Mouse (Mus musculus) layer of hippocampus, adult 18-20 months (tissue): Measurements from ENCODE around the gene Neurog1. TPM values are rescaled to one million over a fixed set of nuclear protein-coding genes. Genes with fewer than 3 reads are reported as not detected.

ENCODE experiments used
- DNase-seq, 2 experiments: peaks; one replicate each; pipeline ENCODE4 v3.0.0; 2022; ENCODE audit warnings: low spot score in 2 of 2
- long read RNA-seq: library from polyadenylated mRNA; stranded (forward); transcript quantifications from one replicate; pipeline ENCODE4 v2.0.0, GENCODE M21; 2021
- total RNA-seq, 2 experiments: library from RNA; stranded (reverse); gene quantifications; 2 replicates each; pipeline ENCODE4 v1.2.3; 2021

The Neurog1 gene
- total RNA-seq, result under 1 TPM; 0.17 to 0.58 TPM
- long read RNA-seq, result 0 reads

DNA sequence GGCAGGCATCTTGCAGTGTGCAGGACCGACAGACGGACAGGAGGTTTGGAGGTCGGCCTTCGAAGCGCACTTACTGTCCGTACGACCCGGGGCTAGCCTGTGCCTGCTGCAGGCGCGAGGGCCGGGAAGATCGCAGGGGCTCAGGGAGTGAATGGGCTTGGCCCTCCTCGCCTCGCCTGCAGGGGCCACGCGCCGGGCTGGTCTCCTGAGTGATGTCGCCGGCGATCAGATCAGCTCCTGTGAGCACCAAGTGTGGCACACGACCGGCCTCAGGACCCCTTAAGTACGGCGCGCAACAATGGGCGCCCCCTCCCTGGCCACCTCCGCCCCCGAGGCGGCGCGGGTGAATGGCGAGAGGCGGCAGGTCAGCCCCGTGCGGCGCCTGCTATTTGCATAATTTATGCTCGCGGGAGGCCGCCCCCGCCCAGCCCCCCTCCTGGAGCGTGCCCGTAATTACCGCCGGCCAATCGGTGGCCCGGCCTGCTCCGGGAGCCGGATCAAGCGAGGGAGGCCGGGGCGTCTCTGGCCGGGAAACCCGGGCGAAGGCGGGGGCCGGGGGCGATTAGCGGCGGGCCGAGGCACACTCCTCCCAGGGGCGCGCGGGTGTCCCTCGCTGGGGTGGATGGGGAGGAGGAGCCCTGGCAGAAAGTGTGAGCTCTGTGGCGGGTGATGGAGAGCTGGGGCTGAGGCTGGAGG is at the start of gene Neurog1:
Gene Neurog1 (minus strand): TSS at position 240 of the 696 bp plus-strand sequence.
- DNase-seq, result peak in 1 of 2 experiments; percentile 23

DNA sequence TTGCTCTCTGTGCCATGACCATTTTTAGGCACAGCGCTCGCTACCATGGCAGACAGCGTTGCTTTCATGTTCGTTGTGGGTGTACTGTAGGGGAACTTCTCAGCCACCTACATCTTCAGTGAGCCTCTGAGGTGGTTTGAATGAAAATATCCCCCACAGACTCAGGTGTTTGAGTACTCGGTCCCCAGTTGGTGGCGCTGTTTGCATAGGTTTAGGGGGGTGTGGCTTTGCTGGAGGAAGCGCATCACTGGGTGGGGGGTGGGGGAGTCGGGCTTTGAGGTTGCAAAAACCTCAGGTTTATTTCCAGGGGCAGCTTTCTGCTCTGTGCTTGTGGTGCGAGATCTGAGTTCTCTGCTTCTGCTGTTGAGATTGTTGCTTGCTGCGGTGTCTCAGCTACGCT is 47.4 kb upstream of the Neurog1 start:
- DNase-seq, result no peak

DNA sequence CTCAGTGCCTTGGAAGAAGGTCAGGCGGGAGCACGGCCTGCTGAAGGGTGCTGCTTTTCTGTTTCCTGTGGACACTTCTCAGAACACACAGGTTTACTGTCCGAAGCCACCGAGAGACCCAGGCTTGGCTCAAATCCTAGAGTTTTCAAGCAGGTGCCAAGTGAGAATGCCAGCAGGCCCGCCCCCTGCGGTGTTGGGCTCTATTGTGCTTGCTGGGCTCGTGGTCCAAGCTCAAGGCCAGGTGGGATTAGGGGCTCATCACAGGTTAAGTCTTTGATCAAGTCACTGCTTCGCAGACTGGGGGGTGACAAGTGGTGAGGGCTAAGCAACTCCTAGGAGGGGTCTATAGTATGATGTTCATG is 44.7 kb upstream of the Neurog1 start:
- no peak for DNase-seq

DNA sequence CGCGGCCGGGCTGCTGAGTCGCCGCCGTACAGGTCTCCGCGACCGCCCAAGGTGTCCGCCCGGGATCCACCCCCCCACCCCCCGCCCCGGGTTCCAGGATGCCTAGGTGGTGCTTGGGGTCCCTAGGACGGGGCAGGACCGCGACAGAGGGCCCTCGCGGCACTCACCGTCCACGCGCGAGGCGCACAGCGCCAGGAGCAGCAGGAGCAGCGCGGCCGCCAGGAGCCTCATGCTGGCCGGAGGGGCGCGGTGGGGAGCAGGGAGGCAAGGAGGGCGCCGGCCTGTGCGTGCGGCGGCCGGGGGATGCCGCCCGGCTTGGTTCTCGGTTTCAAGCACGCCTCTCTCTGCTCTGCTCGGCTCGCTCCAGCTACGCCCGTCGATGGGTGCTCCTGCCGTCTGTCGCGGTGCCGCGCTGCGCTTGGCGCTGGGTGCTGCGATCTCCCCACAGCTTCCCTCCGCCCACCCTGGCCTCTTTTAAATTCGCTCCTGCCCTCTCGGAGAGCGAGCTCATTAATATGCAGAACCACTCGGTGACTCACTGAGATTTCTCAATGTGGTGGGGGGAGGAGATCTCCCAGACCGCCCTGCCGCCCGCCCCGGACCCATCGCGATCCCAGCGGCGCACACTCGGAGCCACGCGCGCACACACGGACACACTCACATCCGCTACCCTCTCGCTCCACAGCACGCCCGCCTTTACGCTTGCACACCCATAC is 44.1 kb upstream of the Neurog1 start, which contains the start of gene Cxcl14:
Gene Cxcl14 (minus strand): TSS at position 609 of the 716 bp plus-strand sequence.
- DNase-seq, result peak; percentile 39 to 65

DNA sequence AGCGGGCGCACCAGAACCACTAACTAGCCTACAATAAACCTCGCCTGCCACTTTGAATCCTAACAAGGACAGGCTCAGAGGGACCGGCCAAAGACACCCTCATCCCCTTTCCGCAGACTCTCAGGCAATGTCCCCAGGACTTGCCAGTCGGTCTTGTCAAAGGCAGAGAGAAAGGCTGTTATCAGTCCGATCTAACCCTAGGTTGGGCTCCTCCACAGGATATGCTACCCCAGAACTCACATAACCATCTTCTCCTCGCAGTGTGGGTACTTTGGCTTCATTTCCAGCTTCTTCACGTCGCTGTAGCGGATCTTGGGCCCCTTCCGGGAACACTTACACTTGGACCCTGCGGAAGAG is 43.6 kb upstream of the Neurog1 start:
- DNase-seq, result no peak

DNA sequence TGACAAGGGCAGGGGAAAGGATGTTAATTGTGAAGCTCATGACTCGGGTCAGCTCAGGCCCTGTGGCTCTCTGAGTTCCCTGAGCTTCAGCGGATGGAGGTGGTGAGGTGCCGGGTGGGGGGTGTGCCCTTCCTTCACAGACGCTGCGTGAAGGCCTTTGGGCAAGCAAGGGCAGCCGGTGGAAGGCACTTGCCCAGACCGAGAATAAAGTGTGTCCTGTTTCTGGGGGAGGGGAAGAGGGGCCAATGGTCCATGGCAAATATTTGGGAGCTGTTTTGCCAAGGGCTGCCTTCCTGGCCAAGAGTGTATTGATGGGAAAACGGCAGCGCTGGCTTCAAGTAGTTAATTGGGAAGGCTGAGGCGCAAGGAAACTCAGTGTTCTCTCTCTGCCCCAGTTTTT is 42.9 kb upstream of the Neurog1 start:
- DNase-seq, result peak; percentile 19 to 53

DNA sequence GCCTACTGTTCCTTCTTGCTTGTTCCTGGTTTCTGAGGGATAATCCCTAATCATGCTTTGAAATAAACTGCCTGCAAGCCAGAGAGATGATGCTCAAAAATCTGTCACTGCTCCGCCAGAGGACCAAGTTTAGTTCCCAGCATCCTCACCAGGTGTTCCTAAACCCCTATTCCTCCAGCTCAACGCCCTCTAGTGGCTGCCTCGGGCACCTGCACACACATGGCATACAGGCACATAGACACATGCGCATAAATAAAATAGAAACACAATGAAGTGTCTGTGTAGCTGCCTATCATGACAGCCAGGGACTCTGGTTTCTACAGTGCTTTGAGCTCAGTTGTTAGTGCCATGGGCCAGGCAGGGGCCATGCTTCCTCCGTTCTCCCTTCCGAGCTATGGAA is 38.0 kb upstream of the Neurog1 start:
- DNase-seq, result no peak

DNA sequence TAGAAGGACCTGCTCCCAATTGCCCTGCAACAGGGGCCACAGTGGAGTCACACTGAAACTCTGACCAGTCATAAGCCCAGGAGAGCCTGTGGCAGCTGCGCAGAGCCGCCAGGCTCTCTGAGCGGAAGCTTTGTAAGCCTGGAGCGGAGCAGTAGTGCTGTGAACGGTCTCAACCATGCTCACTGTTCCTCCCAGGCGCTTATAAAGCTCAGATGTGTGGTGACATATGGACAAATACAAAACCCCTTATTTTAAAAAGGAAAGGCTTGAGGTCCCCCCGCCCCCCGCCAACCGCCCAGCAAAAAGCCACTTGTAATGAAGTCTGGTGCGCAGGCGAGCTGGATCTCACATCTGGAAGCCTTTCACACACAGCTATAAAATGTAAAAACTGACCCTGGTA is 37.3 kb upstream of the Neurog1 start:
- no peak for DNase-seq

DNA sequence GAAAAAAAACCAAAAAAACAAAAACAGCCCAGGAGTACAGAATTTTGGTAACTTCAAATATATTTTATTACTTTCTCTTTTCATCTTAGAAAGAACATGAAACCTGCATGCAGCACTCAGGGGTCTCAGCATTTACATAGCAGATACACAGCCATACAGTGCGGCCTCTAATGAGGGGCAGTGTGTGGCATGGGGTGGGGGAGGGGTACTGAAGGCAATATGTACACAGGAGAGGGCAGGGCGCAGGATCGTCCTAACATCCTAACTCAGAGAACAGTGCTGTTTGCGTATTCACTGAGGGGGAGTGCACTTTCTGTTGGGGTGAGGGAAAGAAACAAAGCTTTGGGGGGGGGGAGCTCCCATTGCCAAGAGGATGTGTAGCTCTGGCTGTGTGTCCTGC is 36.6 kb upstream of the Neurog1 start:
- DNase-seq, result no peak

DNA sequence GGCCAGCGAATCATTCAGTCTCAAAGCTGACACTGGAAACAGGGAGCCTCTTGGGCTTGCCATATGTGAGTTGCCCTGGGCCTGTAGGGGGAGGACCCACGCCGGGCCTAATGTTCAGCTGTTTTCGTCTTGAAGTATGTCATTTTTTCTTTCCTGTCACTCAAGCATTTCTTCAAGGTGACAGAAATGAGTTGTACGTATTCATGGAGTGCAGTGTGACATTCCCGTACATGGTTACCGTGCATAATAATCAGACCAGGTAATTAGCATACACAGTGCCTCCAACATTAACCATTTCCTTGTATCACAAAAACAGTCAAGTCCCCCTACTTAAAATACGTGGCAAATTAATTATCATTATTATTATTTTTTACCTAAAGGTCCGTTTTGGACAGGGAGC is 35.1 kb upstream of the Neurog1 start:
- DNase-seq, result no peak

DNA sequence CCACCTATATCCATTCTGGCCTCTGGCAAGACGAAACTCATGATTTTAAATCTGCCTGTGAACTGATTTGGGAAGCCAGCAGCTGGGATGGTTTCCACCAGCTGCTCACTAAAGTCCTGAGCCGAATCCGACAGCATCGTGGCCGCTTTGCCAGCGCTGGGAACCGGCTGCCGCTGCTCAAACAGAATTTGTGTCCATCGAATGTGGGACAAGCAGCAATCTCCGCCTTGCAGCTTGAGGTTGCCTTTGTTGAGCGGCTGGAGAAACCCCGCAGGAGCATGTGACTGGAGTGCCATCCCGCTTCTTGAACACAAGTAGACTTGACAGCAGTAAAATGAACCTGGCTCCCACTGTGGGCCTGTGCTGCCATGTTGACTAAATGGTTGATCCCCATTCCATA is 31.4 kb upstream of the Neurog1 start:
- DNase-seq, result no peak

DNA sequence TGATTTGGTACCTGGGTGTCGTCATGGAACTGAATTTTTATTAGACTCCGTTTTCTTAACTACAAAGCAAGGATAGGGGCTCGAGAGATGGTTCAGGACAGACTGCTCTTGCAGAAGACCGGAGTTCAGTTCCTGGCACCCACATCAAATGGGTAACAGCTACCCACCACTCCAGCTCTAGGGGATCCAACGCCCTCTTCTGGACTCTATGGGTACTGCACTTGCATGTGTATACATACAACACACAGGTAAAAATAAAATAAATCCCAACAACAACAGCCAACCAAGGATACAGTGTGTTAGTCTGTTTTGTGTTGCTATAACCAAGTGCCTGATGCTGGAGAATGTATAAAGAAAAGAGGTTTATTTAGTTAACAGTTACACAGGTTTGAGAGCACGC is 28.4 kb upstream of the Neurog1 start:
- no peak for DNase-seq

DNA sequence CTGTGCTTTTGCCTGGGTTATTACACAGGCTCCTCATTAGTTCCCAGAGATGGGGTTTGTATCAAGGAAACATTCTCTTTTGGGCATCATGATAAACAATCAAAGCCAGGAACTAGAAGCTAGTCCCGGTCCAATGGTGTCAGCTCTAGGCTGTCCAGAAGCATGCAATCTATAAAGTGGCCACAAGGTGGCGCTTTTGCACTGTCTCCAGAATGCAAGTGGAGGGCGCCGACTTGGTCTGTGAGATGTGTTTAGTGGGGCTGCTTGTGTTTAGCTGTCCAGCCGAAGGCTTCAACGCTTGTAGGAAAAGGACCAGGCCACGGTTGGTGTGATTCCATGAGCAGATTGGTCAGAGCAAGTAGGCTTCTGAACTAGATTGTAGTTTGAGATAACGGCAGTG is 27.5 kb upstream of the Neurog1 start:
- DNase-seq, result peak; percentile 80 to 92

DNA sequence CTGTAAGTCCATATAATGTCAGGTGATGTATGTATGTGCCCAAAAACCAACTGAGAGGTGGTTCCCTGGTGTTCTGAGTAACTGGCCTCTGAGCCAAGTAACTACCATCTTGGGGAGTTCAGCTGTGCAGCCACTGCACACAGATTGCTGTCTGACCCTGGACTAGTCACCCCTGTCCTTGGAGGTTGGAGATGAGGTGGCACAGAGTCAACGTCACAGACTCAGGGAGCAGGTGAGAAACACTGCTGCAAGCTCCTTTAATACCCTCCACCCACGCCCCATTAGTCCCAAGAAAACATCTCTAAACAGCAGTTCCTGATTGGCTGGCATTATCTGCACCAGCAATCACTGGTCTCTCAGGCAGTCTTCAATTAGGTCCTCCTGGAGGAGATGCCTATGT is 23.2 kb upstream of the Neurog1 start:
- no peak for DNase-seq

DNA sequence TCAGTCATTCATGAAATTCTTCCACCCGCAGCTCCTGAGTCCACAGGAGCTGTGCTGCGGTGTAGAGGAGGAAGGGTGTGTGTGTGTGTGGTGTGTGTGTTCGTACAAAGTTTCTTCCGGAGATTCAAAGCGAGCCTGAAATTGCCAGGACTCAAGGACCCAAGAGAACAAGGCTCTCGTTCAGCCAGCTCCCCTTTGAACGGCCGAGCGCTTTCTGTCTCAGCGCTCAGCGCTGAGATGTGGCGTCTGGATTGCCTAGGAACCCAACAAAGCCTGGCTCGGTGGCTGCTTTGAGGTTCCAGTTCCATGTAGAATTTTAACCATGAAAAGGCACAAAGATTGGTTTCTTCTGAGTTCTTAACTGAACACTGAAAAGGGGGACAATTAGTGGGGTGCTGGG is 18.2 kb upstream of the Neurog1 start:
- peak in 1 of 2 experiments; percentile 34 for DNase-seq

DNA sequence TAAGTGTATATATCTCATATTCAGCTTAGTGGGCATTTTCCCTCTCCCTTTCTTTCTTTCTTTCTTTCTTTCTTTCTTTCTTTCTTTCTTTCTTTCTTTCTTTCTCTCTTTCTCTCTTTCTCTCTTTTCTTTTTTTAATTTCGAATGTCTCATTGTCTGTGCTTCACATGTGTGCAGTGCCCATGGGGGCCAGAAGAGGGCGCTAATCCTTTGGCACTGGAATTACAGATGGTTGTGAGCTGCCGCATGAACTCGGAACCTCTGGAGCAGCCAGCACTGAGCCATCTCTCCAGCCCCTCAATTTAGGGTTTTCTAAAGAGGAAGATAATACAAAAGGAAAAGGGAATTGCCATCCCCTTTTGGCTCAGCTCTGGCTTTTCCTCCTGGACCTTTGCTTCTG is 15.4 kb upstream of the Neurog1 start:
- no peak for DNase-seq

DNA sequence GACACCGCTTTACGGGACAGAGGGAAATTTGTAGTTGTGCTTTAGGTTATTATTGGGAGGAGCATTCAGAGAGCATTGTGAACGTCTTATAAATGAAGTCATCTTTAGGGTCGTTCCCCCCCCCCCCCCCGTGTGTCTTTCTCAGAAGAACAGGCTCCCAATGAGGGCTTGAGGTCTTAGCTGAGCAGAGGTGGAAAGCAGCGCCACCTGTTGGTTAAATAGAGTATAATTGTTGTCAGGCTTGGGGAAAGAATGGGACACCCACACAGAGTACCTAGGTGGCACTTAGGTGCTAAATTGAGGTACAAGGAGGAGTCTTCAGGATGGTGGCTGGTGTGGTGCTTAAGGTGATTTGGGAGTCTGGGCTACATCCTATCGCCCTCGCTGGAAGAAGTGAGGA is 14.5 kb upstream of the Neurog1 start:
- DNase-seq, result peak in 1 of 2 experiments; percentile 63

DNA sequence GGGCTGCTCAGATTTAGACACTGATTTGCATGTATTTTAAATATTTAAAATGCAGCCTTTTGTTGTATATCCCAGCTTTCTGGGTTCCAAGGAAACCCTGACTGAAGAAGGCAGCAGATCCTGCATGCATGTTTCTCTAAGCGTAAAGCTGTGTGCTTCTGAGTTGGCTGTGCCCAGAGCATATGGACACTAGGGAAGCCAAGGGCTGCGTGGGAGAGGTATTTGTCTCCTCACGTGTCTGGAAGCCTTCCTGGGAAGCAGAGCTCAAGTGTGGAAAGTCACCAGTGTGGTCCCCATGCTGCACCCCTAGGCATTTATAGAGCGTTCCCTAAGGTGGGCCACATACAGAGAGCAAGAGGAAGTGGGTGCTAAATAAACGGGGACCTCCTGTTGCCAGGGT is 13.7 kb upstream of the Neurog1 start:
- peak; percentile 28 to 64 for DNase-seq

DNA sequence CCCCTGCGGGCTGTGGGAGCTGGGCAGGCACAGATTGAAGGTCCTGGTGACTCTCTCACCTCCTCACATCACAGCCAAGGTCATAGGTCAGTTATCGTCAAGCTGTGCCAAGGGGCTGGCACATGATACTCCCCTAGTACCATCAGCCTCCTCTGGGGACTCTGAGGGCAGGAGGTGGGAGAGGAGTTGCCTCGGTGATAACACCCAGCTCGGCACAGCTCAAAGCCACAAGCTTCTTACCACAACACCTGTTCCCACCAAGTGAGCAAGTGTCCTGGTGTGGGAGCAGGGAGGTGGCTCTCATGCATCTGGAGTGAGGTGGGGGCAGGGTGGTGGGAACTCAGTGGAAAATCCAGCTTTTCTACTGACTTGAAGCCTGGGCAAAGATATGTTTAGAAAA is 10.3 kb upstream of the Neurog1 start:
- no peak for DNase-seq

DNA sequence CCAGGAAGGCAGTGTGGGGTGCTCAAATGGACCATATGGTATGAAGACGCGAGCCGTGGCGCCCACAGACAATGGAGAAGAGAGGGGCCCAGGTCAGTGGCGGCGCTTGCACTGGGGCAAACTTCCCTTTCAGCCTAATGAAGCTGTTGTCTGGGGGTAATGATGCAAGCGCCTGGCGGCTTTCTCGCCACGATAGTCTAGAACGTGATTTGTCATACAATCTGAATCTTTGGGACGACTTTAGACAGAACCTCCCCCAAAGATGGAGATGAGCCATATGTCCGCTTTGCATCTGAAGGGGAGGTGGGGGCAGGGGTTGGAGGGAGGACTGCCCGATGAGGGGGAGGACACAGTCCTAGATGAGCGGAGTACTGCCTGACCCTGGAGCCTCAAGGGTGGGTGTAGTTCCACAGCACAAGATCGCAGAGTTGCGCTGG is 8.4 kb upstream of the Neurog1 start:
- DNase-seq, result no peak

DNA sequence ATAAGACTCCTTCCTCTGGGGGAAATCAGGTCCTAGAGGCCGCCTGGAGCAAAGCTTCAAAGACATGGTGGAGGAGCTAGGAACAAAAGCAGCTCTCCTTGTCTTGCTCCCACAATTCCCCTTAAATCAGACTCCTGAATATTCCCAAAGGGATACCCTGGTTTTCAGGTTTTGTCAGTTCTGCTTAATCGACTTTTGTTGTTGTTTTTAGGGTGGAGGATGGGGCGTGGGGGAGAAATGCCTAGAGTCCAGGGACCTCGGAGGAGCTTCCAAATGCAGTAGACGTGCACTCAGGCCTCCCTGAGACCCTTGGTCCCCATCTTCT is 7.9 kb upstream of the Neurog1 start:
- DNase-seq, result no peak

DNA sequence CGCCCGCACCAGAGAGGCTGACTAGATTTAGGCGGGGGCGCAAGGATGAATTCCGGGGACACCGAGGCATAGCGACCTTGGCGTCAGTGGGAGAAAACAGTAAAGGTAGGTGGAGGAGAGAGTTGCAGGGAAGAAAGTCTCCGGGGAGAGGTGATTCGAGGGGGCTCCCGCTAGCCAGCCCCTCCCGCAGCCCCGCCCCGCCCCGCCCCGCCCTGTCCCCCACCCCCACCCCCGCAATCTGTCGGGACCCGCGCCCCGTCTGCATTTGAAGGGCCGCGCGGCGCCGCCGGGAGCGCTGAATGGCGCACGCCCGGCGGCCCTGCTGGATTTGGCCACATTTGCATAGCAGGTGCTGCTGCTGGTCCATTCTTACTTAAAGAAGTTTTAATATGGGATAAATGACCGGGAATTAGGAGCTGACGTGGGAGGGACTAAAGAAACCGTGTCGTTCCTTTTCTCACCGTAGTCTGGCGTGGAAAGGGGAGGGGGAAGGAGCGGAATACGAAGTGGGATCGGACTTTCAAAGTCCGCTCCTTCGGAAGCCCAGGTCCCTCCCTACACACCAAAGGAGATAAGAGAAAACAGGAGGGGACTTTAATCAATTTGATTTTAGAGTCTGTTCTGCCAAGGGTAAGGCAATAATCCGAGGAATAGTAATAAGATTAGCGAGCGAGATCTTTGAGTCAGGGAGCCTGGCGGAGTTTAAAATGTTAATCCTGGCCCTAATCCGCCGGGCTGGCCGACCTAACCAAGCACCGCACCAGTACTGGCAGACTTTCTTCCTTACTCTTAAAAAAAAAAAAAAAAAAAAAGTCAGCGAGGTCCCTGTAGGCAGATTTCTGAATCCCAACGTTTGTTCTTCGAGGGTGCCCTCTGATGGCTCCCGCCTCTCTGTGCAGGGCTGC is 7.3 kb upstream of the Neurog1 start:
- DNase-seq, result no peak
